Mouse (Mus musculus) gastrocnemius, adult 2 months (tissue): ENCODE data around the gene Cox6b2. TPM values are rescaled to one million over a fixed set of nuclear protein-coding genes. Genes with fewer than 3 reads are reported as not detected.
A peak's percentile ranks its signal among the peaks of the same experiment; 100 is the strongest.

Experiments used
- DNase-seq: peaks from one replicate; pipeline ENCODE4 v3.0.0; 2022
- H3K27ac ChIP-seq: fragments of 200-600 bp; 2 replicates; pipeline ENCODE4 v1.8.1; 2022; ENCODE audit warnings: mild to moderate bottlenecking
- H3K4me3 ChIP-seq: fragments of 200-600 bp; 2 replicates; pipeline ENCODE4 v1.8.1; 2022; ENCODE audit warnings: mild to moderate bottlenecking, moderate library complexity
- CTCF ChIP-seq: fragments of 200-600 bp; IDR thresholded peaks from 2 replicates; pipeline ENCODE4 v1.8.1; 2022; ENCODE audit warnings: antibody characterized with exemption, mild to moderate bottlenecking, moderate library complexity
- intact Hi-C: fragments of 180-260 bp; cut with DNase I; formaldehyde crosslinking; loops from one replicate; pipeline ENCODE4 v1.15.1; 2025
- total RNA-seq, 2 experiments: library from RNA; stranded (reverse); gene quantifications; 2 replicates each; pipeline ENCODE4 v1.2.3; 2021

The Cox6b2 gene
- total RNA-seq, 2 experiments from 2014 or later = 0.51 to 0.78 TPM

GRCm38 (mm10) chr7:4748321-4748720, 4.6 kb downstream of the Cox6b2 start:
- DNase-seq = no peak
- Histone ChIP-seq H3K27ac (no peak overlapping the region), H3K4me3 (no peak overlapping the region)
- intact Hi-C loops = no loop called here
- no peak for TF ChIP-seq CTCF

GRCm38 (mm10) chr7:4747156-4747899, 5.6 kb downstream of the Cox6b2 start:
- intact Hi-C loops = no loop called here
- H3K27ac ChIP-seq = no peak overlapping the region
- no peak for DNase-seq
- no peak overlapping the region for H3K4me3 ChIP-seq
- TF ChIP-seq CTCF = no peak

- Histone ChIP-seq H3K27ac (no peak overlapping the region), H3K4me3 (no peak overlapping the region)
- no peak for DNase-seq
- no peak for TF ChIP-seq CTCF
- intact Hi-C loops = no loop called here
These were observed 6.4 kb downstream of the Cox6b2 start for GRCm38 (mm10) chr7:4746326-4746980.

GRCm38 (mm10) chr7:4744886-4745285, 8.0 kb downstream of the Cox6b2 start:
- intact Hi-C loops = no loop called here
- DNase-seq = no peak
- Histone ChIP-seq H3K4me3 (no peak overlapping the region), H3K27ac (no peak overlapping the region)
- TF ChIP-seq CTCF = no peak

GRCm38 (mm10) chr7:4743354-4743753, 9.5 kb downstream of the Cox6b2 start:
- Histone ChIP-seq H3K4me3 (no peak overlapping the region), H3K27ac (no peak overlapping the region)
- DNase-seq = no peak
- intact Hi-C loops = no loop called here
- no peak for TF ChIP-seq CTCF

- TF ChIP-seq CTCF = no peak
- intact Hi-C loops = no loop called here
- Histone ChIP-seq H3K4me3 (no peak overlapping the region), H3K27ac (no peak overlapping the region)
- DNase-seq = no peak
These were observed 10.4 kb downstream of the Cox6b2 start for GRCm38 (mm10) chr7:4742482-4742819.

GRCm38 (mm10) chr7:4741672-4742481, 11.0 kb downstream of the Cox6b2 start:
- peak overlapping the region; percentile 92 for H3K27ac ChIP-seq
- peak overlapping the region; percentile 94 for H3K4me3 ChIP-seq
- intact Hi-C loops = no loop called here
- DNase-seq = no peak
- TF ChIP-seq CTCF = no peak

GRCm38 (mm10) chr7:4741151-4741550, 11.7 kb downstream of the Cox6b2 start:
- intact Hi-C loops = no loop called here
- Histone ChIP-seq H3K27ac (peak overlapping the region; percentile 92), H3K4me3 (peak overlapping the region; percentile 94)
- DNase-seq = peak; percentile 70
- no peak for TF ChIP-seq CTCF

GRCm38 (mm10) chr7:4740309-4740727, 12.6 kb downstream of the Cox6b2 start:
- H3K4me3 ChIP-seq = peak overlapping the region; percentile 94
- no peak for TF ChIP-seq CTCF
- H3K27ac ChIP-seq = peak overlapping the region; percentile 92
- intact Hi-C loops = loop anchor here (1.0 kb wide), 1 partner anchor 49 kb away; the partner anchor contains the start of gene Tmem238
- no peak for DNase-seq

- H3K4me3 ChIP-seq = peak within 1 kb of the TSS; percentile 94
- DNase-seq = peak; percentile 97
- intact Hi-C loops = loop anchor here (1.0 to 2.0 kb wide), 2 partner anchors 50 to 55 kb away; partner anchors contain the start of genes Hspbp1 and Tmem238
- peak within 1 kb of the TSS; percentile 92 for H3K27ac ChIP-seq
- peak; percentile 37 for TF ChIP-seq CTCF
These were observed 13.2 kb downstream of the Cox6b2 start, which contains the start of gene Kmt5c for GRCm38 (mm10) chr7:4739544-4740275. TSS of gene Kmt5c (plus strand) at chr7:4740115.

- TF ChIP-seq CTCF = no peak
- Histone ChIP-seq H3K4me3 (peak overlapping the region; percentile 79), H3K27ac (peak overlapping the region; percentile 90)
- DNase-seq = no peak
- intact Hi-C loops = loop anchor here (2.0 kb wide), 1 partner anchor 54 kb away; the partner anchor contains the start of gene Hspbp1
These were observed 13.8 kb downstream of the Cox6b2 start for GRCm38 (mm10) chr7:4739041-4739543.

GRCm38 (mm10) chr7:4732968-4733392, 19.9 kb downstream of the Cox6b2 start:
- no peak for TF ChIP-seq CTCF
- Histone ChIP-seq H3K4me3 (no peak overlapping the region), H3K27ac (no peak overlapping the region)
- intact Hi-C loops = no loop called here
- no peak for DNase-seq
